Mouse (Mus musculus) spleen, adult 2 months (tissue): Measurements from ENCODE around the gene Srek1ip1.

Source experiments
- CTCF ChIP-seq: fragments of 200-500 bp; IDR thresholded peaks from 2 replicates; pipeline ENCODE4 v1.5.1; 2011; ENCODE audit warnings: mild to moderate bottlenecking, inconsistent platforms; ENCODE audit not compliant: insufficient read depth, insufficient read length, insufficient replicate concordance; ENCODE audit errors: extremely low read depth
- POLR2A ChIP-seq: fragments of 200-500 bp; IDR thresholded peaks from 2 replicates; pipeline ENCODE4 v1.6.1; 2011; ENCODE audit warnings: low read depth, low read length, inconsistent platforms

- TF ChIP-seq POLR2A (no peak), CTCF (no peak)
These were observed 2.6 kb upstream of the Srek1ip1 start for GRCm38 (mm10) chr13:104789663-104790062.
